Mouse (Mus musculus): ENCODE measurements at regions not wholly inside any gene's neighbourhood (a gene's known extent, or its start where the extent isn't known, plus 50 kb on each side); places are given as distances from the start of the nearest gene placed in this dataset.

- TF ChIP-seq CTCF (IDR thresholded peaks at IDR 0.05; ENCODE audit: low read depth) = peak; percentile 66
- no peak for TF ChIP-seq EP300 (IDR thresholded peaks at IDR 0.05; ENCODE audit: low read depth)
Measured at GRCm38 (mm10) chr6:81817050-81817827, 106.2 kb upstream of the Gcfc2 start.

Data from heart, postnatal 0 days (tissue).